In the genomic region with DNA sequence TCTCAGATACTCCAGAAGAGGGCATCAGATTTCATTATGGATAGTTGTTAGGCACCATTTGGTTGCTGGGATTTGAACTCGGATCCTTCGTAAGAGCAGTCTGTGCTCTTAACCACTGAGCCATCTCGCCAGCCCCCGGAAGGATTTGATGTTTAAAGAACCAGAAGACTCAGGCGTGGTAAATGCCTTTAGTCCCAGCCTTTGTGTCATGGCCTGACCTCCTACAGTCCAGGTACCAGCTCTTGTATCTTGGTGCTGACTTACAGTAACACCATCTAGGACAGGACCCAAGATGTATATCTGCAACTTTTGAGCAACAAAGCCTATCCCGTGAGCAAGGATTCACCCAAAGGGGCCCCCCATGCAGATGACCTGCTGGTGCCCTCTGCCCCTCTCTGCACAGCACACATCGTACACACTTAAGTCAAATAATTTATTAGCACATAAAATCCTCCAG, we compare ENCODE assay signal across 8 mouse cellular contexts. TPM values are rescaled to one million over a fixed set of nuclear protein-coding genes. Genes with fewer than 3 reads are reported as not detected.
DNase-seq lines count a peak whose midpoint lies in the region; ATAC-seq lines count a peak whose summit lies in the region.

No protein-coding gene starts in this region.

- peak overlapping the region; percentile 74; the same call in 1 of the 2 replicates for H3K4me3 ChIP-seq in forebrain, embryonic 15.5 days
- no peak overlapping the region for H3K4me3 ChIP-seq in liver, embryonic 16.5 days (ENCODE audit: low read depth, low read length)

- no peak for ATAC-seq in forebrain, embryonic 15.5 days (replicated peaks)
- ATAC-seq in liver, embryonic 16.5 days (ENCODE audit: low read depth), result no peak
- ATAC-seq in activated CD4-positive, CD25-positive, alpha-beta regulatory T cell, adult 4 months, result no peak

- peak; percentile 25 to 76 for DNase-seq in adrenal gland, adult (ENCODE audit: inconsistent age in 2 of 2, low spot score in 1 of 2)
- DNase-seq in adrenal gland, postnatal 25 days, result no peak
- peak; percentile 83 for DNase-seq in ES-CJ7 (ENCODE audit: low read depth, low spot score)
- no peak for DNase-seq in adrenal gland, postnatal 4 days (ENCODE audit: low spot score in 2 of 2)
- DNase-seq in urinary bladder, adult 2 months (ENCODE audit: low spot score), result no peak

- peak overlapping the region; percentile 43; the same call in 1 of the 2 replicates for H3K4me2 ChIP-seq in forebrain, embryonic 15.5 days (replicated peaks)
- 0 out of 2 replicates have a peak overlapping the region, but pooled peaks have one; percentile 0 for H3K4me2 ChIP-seq in liver, embryonic 16.5 days (ENCODE audit: low read depth, low read length)

- WGBS in forebrain, embryonic 15.5 days, result 21% methylated on average over 7 of the region's 7 CpGs
- 24% methylated on average over 7 of the region's 7 CpGs for WGBS in liver, embryonic 16.5 days (ENCODE audit: insufficient replicate concordance)

- H3K4me1 ChIP-seq in forebrain, embryonic 15.5 days, result peaks cover 61% of the 10 kb centered on the region
- H3K4me1 ChIP-seq in liver, embryonic 16.5 days (ENCODE audit: control insufficient read depth, low read depth, low read length), result peaks cover 56% of the 10 kb centered on the region

- peak overlapping the region; percentile 17; the same call in 1 of the 2 replicates for H3K9ac ChIP-seq in forebrain, embryonic 15.5 days (replicated peaks)
- no peak overlapping the region for H3K9ac ChIP-seq in liver, embryonic 16.5 days (ENCODE audit: low read depth, low read length)

- H3K27ac ChIP-seq in forebrain, embryonic 15.5 days (replicated peaks), result peak overlapping the region; percentile 85
- H3K27ac ChIP-seq in liver, embryonic 16.5 days (ENCODE audit: low read length), result peak overlapping the region; percentile 87

- peaks cover 55% of the 10 kb centered on the region for H3K36me3 ChIP-seq in forebrain, embryonic 15.5 days
- peaks cover 47% of the 10 kb centered on the region for H3K36me3 ChIP-seq in liver, embryonic 16.5 days (ENCODE audit: control insufficient read depth, insufficient read depth)

- H3K9me3 ChIP-seq in forebrain, embryonic 15.5 days, result no peaks in the 10 kb centered on the region
- H3K9me3 ChIP-seq in liver, embryonic 16.5 days (replicated peaks; ENCODE audit: control insufficient read depth, low read length), result no peaks in the 10 kb centered on the region

- H3K27me3 ChIP-seq in forebrain, embryonic 15.5 days, result no peaks in the 10 kb centered on the region
- no peaks in the 10 kb centered on the region for H3K27me3 ChIP-seq in liver, embryonic 16.5 days (ENCODE audit: control insufficient read depth, insufficient read depth, low read depth, low read length)

RNA-seq across cellular contexts. Expression of a gene that starts 0.9 kb away (rescaled TPM):
- total RNA-seq in adrenal gland, postnatal 25 days (2021), result 1,211 and 1,259 TPM in 2 replicates
- polyA plus RNA-seq in forebrain, embryonic 15.5 days (2015; fragmentation: Nextera tagmentation; extraction: Ambion mirVana), result 982 and 1,055 TPM in 2 replicates
- 646 and 744 TPM in 2 replicates for polyA plus RNA-seq in liver, embryonic 16.5 days (2015; fragmentation: Nextera tagmentation; extraction: Ambion mirVana)
- 1,000 to 10,000 TPM; 4,562 to 5,652 TPM for polyA plus RNA-seq in activated CD4-positive, CD25-positive, alpha-beta regulatory T cell, adult 4 months (2017; shearing (Covaris generic))
- 1,000 to 10,000 TPM; 1,454 to 1,477 TPM for total RNA-seq in adrenal gland, postnatal 4 days (2021)
- 903 and 1,312 TPM in 2 replicates for polyA plus RNA-seq in urinary bladder, adult 2 months (2012; rRNA removed)

RNA-seq across cellular contexts. Expression of a gene that starts 3.4 kb away (rescaled TPM):
- 1,469 and 1,540 TPM in 2 replicates for total RNA-seq in adrenal gland, postnatal 25 days (2021)
- polyA plus RNA-seq in forebrain, embryonic 15.5 days (2015; fragmentation: Nextera tagmentation; extraction: Ambion mirVana), result 890 and 969 TPM in 2 replicates
- polyA plus RNA-seq in liver, embryonic 16.5 days (2015; fragmentation: Nextera tagmentation; extraction: Ambion mirVana), result 558 and 645 TPM in 2 replicates
- polyA plus RNA-seq in activated CD4-positive, CD25-positive, alpha-beta regulatory T cell, adult 4 months (2017; shearing (Covaris generic)), result 1,000 to 10,000 TPM; 7,090 to 8,122 TPM
- 1,000 to 10,000 TPM; 2,237 to 2,371 TPM for total RNA-seq in adrenal gland, postnatal 4 days (2021)
- polyA plus RNA-seq in urinary bladder, adult 2 months (2012; rRNA removed), result 3,442 and 3,633 TPM in 2 replicates

RNA-seq across cellular contexts. Expression of a gene that starts 10.9 kb away (rescaled TPM):
- not detected in 2 replicates for total RNA-seq in adrenal gland, postnatal 25 days (2021)
- 0.15 TPM in 1 of 2 replicates, not detected in the other for polyA plus RNA-seq in forebrain, embryonic 15.5 days (2015; fragmentation: Nextera tagmentation; extraction: Ambion mirVana)
- 0.12 TPM in 1 of 2 replicates, not detected in the other for polyA plus RNA-seq in liver, embryonic 16.5 days (2015; fragmentation: Nextera tagmentation; extraction: Ambion mirVana)
- polyA plus RNA-seq in activated CD4-positive, CD25-positive, alpha-beta regulatory T cell, adult 4 months (2017; shearing (Covaris generic)), result not detected
- total RNA-seq in adrenal gland, postnatal 4 days (2021), result not detected
- 0.28 and 0.44 TPM in 2 replicates for polyA plus RNA-seq in urinary bladder, adult 2 months (2012; rRNA removed)

RNA-seq across cellular contexts. Expression of a gene that starts 11.1 kb away (rescaled TPM):
- total RNA-seq in adrenal gland, postnatal 25 days (2021), result 29.1 and 32.1 TPM in 2 replicates
- 1.6 and 2.1 TPM in 2 replicates for polyA plus RNA-seq in forebrain, embryonic 15.5 days (2015; fragmentation: Nextera tagmentation; extraction: Ambion mirVana)
- polyA plus RNA-seq in liver, embryonic 16.5 days (2015; fragmentation: Nextera tagmentation; extraction: Ambion mirVana), result 3.0 and 3.1 TPM in 2 replicates
- 100 to 1,000 TPM; 118 to 125 TPM for polyA plus RNA-seq in activated CD4-positive, CD25-positive, alpha-beta regulatory T cell, adult 4 months (2017; shearing (Covaris generic))
- total RNA-seq in adrenal gland, postnatal 4 days (2021), result 10 to 100 TPM; 18.8 to 23.1 TPM
- polyA plus RNA-seq in urinary bladder, adult 2 months (2012; rRNA removed), result 74.5 and 83.1 TPM in 2 replicates

RNA-seq across cellular contexts. Expression of a gene that starts 21.5 kb away (rescaled TPM):
- total RNA-seq in adrenal gland, postnatal 25 days (2021), result 88.4 and 96.1 TPM in 2 replicates
- 16.6 and 17.8 TPM in 2 replicates for polyA plus RNA-seq in forebrain, embryonic 15.5 days (2015; fragmentation: Nextera tagmentation; extraction: Ambion mirVana)
- polyA plus RNA-seq in liver, embryonic 16.5 days (2015; fragmentation: Nextera tagmentation; extraction: Ambion mirVana), result 50.6 and 56.1 TPM in 2 replicates
- polyA plus RNA-seq in activated CD4-positive, CD25-positive, alpha-beta regulatory T cell, adult 4 months (2017; shearing (Covaris generic)), result 1 to 10 TPM in 1 of 2 experiments, under 1 TPM in 1; 0.78 to 1.1 TPM
- total RNA-seq in adrenal gland, postnatal 4 days (2021), result 100 to 1,000 TPM in 1 of 2 experiments, 10 to 100 TPM in 1; 98.0 to 104 TPM
- 144 and 157 TPM in 2 replicates for polyA plus RNA-seq in urinary bladder, adult 2 months (2012; rRNA removed)

Comparison
In these comparisons a context has a peak if more than half of its experiments do, and no peak if none do; other contexts are left out.
1. DNase-seq: peak in adrenal gland, adult (2 of 2) and ES-CJ7 (single experiment); none in adrenal gland, postnatal 25 days (single experiment), adrenal gland, postnatal 4 days (0 of 2) and urinary bladder, adult 2 months (single experiment).